8 mouse cellular contexts compared by ENCODE assay signal in genomic region chr1:139267844-139268243, GRCm38 (mm10).
DNase-seq lines count a peak whose midpoint lies in the region; ATAC-seq lines count a peak whose summit lies in the region.

No protein-coding gene starts in this region.

- no peaks in the 10 kb centered on the region for H3K9me3 ChIP-seq in forebrain, embryonic 16.5 days (ENCODE audit: control insufficient read depth, low read length)

- H3K36me3 ChIP-seq in forebrain, embryonic 16.5 days (ENCODE audit: control insufficient read depth, insufficient read depth): no peaks in the 10 kb centered on the region
- H3K36me3 ChIP-seq in splenic B cell, adult 2 months (ENCODE audit: control insufficient read depth, insufficient read depth, low read length, poor library complexity, severe bottlenecking): no peaks in the 10 kb centered on the region

- ATAC-seq in forebrain, embryonic 16.5 days: peak; percentile 78

- 17% methylated on average over 6 of the region's 6 CpGs for WGBS in forebrain, embryonic 16.5 days

- no peaks in the 10 kb centered on the region for H3K4me1 ChIP-seq in forebrain, embryonic 16.5 days (replicated peaks; ENCODE audit: control insufficient read depth, insufficient read depth, low read length)

- H3K4me3 ChIP-seq in forebrain, embryonic 16.5 days (replicated peaks; ENCODE audit: low read length): no peak overlapping the region

- DNase-seq in gastrocnemius, adult 18-20 months (ENCODE audit: low spot score): peak; percentile 36
- DNase-seq in gastrocnemius, postnatal 25 days: no peak
- peak; percentile 33 to 55 for DNase-seq in B cell, adult 2 months
- DNase-seq in c-Kit-negative CD71-positive TER-119-positive erythroid progenitor cells, embryonic 14.5 days (ENCODE audit: low read depth, low spot score): peak; percentile 56
- peak; percentile 19 to 26 for DNase-seq in kidney, postnatal 4 days
- DNase-seq in lung, postnatal 25 days (ENCODE audit: low spot score): peak; percentile 58
- peak; percentile 81 for DNase-seq in splenic B cell, adult 2 months (ENCODE audit: low read depth, low spot score)

- no peak overlapping the region for H3K4me2 ChIP-seq in forebrain, embryonic 16.5 days (ENCODE audit: low read length)

- H3K27me3 ChIP-seq in forebrain, embryonic 16.5 days (replicated peaks; ENCODE audit: control insufficient read depth, insufficient read depth, low read length): no peaks in the 10 kb centered on the region
- no peaks in the 10 kb centered on the region for H3K27me3 ChIP-seq in splenic B cell, adult 2 months (ENCODE audit: control insufficient read depth, insufficient read depth, low read length, poor library complexity, severe bottlenecking)

- H3K9ac ChIP-seq in forebrain, embryonic 16.5 days (replicated peaks; ENCODE audit: low read depth, low read length): no peak overlapping the region

- no peak overlapping the region for H3K27ac ChIP-seq in forebrain, embryonic 16.5 days (ENCODE audit: low read length)
